Mouse (Mus musculus): ENCODE data around the gene Ano2. TPM values are rescaled to one million over a fixed set of nuclear protein-coding genes. Genes with fewer than 3 reads are reported as not detected.

Ano2 gene
- total and polyA plus RNA-seq, 3 experiments: not detected

GRCm38 (mm10) chr6:125701146-125701545, 10.9 kb downstream of the Ano2 start:
- in situ Hi-C loops (cut with MboI; ENCODE audit: low pct_ligation_motif_present, low pct_unique_long_range_greater_than_20kb, low sequenced_read_pairs): no loop called here
- peaks cover 2% of the 10 kb centered on the region for H3K9me3 ChIP-seq (replicated peaks; ENCODE audit: low read length)
- TF ChIP-seq SIN3A (IDR thresholded peaks at IDR 0.05; ENCODE audit: low read length) (no peak), TCF12 (IDR thresholded peaks at IDR 0.05; ENCODE audit: low read depth, low read length) (no peak), USF1 (IDR thresholded peaks at IDR 0.05; ENCODE audit: low read depth, low read length) (no peak), EP300 (IDR thresholded peaks at IDR 0.05; ENCODE audit: low read length) (no peak), BHLHE40 (IDR thresholded peaks at IDR 0.05; ENCODE audit: low read depth, low read length) (no peak), ZKSCAN1 (IDR thresholded peaks at IDR 0.05; ENCODE audit: borderline replicate concordance, low read depth, low read length) (no peak)

GRCm38 (mm10) chr6:125711261-125711660, 21.0 kb downstream of the Ano2 start:
- H3K4me2 ChIP-seq (ENCODE audit: insufficient read depth, low read depth, poor library complexity, severe bottlenecking): no peak overlapping the region
- H3K79me2 ChIP-seq (replicated peaks; ENCODE audit: control insufficient read depth, extremely low read depth, insufficient read depth, poor library complexity, severe bottlenecking): no peaks in the 10 kb centered on the region
- H3K9me3 ChIP-seq (replicated peaks; ENCODE audit: low read length): no peaks in the 10 kb centered on the region
- peaks cover 91% of the 10 kb centered on the region for H3K27me3 ChIP-seq (replicated peaks)
- dilution Hi-C loops (cut with MboI; ENCODE audit: extremely low pct_ligation_motif_present, extremely low pct_unique_long_range_greater_than_20kb, low sequenced_read_pairs): no loop called here
- in situ Hi-C loops (cut with MboI; ENCODE audit: low pct_ligation_motif_present, low pct_unique_long_range_greater_than_20kb, low sequenced_read_pairs): no loop called here
- H3K4me1 ChIP-seq (ENCODE audit: control insufficient read depth in 1 of 2, insufficient read depth in 2 of 2): no peaks in the 10 kb centered on the region
- TF ChIP-seq MAZ (IDR thresholded peaks at IDR 0.05; ENCODE audit: low read depth, low read length) (no peak), CHD1 (IDR thresholded peaks at IDR 0.05; ENCODE audit: low read depth, low read length) (no peak), E2F4 (IDR thresholded peaks at IDR 0.05; ENCODE audit: insufficient replicate concordance, low read depth, low read length) (no peak), ETS1 (conservative IDR thresholded peaks at IDR 0.05; ENCODE audit: low read depth, low read length) (no peak), MAX (IDR thresholded peaks at IDR 0.05; ENCODE audit: low read length) (no peak), ZNF384 (IDR thresholded peaks at IDR 0.05; ENCODE audit: low read depth, low read length) (no peak), POLR2AphosphoS2 (IDR thresholded peaks at IDR 0.05; ENCODE audit: low read depth, low read length) (no peak), RCOR1 (conservative IDR thresholded peaks at IDR 0.05; ENCODE audit: low read depth, low read length) (no peak), ZMIZ1 (IDR thresholded peaks at IDR 0.05; ENCODE audit: low read depth, low read length) (no peak), ZC3H11A (IDR thresholded peaks at IDR 0.05; ENCODE audit: low read depth, low read length) (no peak), CTCF (conservative IDR thresholded peaks at IDR 0.05 in 1 of 2, IDR thresholded peaks at IDR 0.05 in 1 of 2; ENCODE audit: low read depth in 2 of 2, low read length in 2 of 2) (no peak), NELFE (IDR thresholded peaks at IDR 0.05; ENCODE audit: low read depth, low read length) (no peak), KAT2A (IDR thresholded peaks at IDR 0.05; ENCODE audit: insufficient replicate concordance, low read length) (no peak), USF1 (IDR thresholded peaks at IDR 0.05; ENCODE audit: low read depth, low read length) (no peak), MYC (IDR thresholded peaks at IDR 0.05; ENCODE audit: low read depth, low read length) (no peak), HCFC1 (IDR thresholded peaks at IDR 0.05; ENCODE audit: low read depth, low read length) (no peak), POLR2A (IDR thresholded peaks at IDR 0.05; ENCODE audit: low read depth, low read length) (no peak)
- no peak overlapping the region for H3K9ac ChIP-seq (ENCODE audit: insufficient read depth, low read depth)
- H3K4me3 ChIP-seq (replicated peaks in 1 of 3; ENCODE audit: low read depth in 2 of 3, low read length in 2 of 3, poor library complexity in 1 of 3): no peak overlapping the region
- DNase-seq (ENCODE audit: extremely low read depth): no peak
- H3K36me3 ChIP-seq (replicated peaks in 1 of 2; ENCODE audit: control insufficient read depth in 1 of 2, insufficient read depth in 1 of 2, low read length in 1 of 2): no peaks in the 10 kb centered on the region
- no peak overlapping the region for H3K27ac ChIP-seq (ENCODE audit: insufficient read depth, low read depth)

More at GRCm38 (mm10) chr6:125701146-125701545, 10.9 kb downstream of the Ano2 start:
- H3K4me2 ChIP-seq (ENCODE audit: insufficient read depth, low read depth, poor library complexity, severe bottlenecking): no peak overlapping the region
- H3K36me3 ChIP-seq (replicated peaks in 1 of 2; ENCODE audit: control insufficient read depth in 1 of 2, insufficient read depth in 1 of 2, low read length in 1 of 2): no peaks in the 10 kb centered on the region
- H3K4me3 ChIP-seq (replicated peaks in 1 of 3; ENCODE audit: low read depth in 2 of 3, low read length in 2 of 3, poor library complexity in 1 of 3): no peak overlapping the region
- H3K4me1 ChIP-seq (ENCODE audit: control insufficient read depth in 1 of 2, insufficient read depth in 2 of 2): no peaks in the 10 kb centered on the region
- H3K79me2 ChIP-seq (replicated peaks; ENCODE audit: control insufficient read depth, extremely low read depth, insufficient read depth, poor library complexity, severe bottlenecking): no peaks in the 10 kb centered on the region
- DNase-seq (ENCODE audit: extremely low read depth): no peak
- peaks cover 72% of the 10 kb centered on the region for H3K27me3 ChIP-seq (replicated peaks)
- no peak overlapping the region for H3K9ac ChIP-seq (ENCODE audit: insufficient read depth, low read depth)
- dilution Hi-C loops (cut with MboI; ENCODE audit: extremely low pct_ligation_motif_present, extremely low pct_unique_long_range_greater_than_20kb, low sequenced_read_pairs): no loop called here
- no peak overlapping the region for H3K27ac ChIP-seq (ENCODE audit: insufficient read depth, low read depth)
